Mouse (Mus musculus): ENCODE results near the gene Arhgap1. TPM values are rescaled to one million over a fixed set of nuclear protein-coding genes. Genes with fewer than 3 reads are reported as not detected.

Arhgap1 gene
- total RNA-seq, 2 experiments from 2014 or later = 8.3 to 52.0 TPM

DNA sequence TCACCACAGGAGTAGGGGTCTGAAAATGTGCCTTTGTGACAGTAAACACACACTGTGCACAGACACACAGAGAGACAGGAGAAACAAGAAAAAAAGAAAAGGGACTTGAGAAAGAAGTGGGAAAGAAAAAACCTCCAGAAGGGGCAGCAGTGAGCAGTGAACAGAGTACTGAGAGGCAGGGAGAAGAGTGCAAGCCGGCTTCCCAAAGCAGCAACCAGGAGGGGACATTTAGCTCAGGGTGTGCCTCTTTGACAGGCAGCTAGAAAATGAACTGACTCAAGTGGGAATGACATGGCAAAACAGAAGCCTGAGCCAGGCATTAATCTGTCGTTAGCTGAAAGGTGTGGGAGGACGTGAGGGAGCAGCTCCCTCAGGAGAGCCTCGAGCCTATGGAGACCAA lies 33.2 kb downstream of the Arhgap1 start:
- ATAC-seq (replicated peaks; ENCODE audit: low FRiP score, poor library complexity, severe bottlenecking) = no peak

DNA sequence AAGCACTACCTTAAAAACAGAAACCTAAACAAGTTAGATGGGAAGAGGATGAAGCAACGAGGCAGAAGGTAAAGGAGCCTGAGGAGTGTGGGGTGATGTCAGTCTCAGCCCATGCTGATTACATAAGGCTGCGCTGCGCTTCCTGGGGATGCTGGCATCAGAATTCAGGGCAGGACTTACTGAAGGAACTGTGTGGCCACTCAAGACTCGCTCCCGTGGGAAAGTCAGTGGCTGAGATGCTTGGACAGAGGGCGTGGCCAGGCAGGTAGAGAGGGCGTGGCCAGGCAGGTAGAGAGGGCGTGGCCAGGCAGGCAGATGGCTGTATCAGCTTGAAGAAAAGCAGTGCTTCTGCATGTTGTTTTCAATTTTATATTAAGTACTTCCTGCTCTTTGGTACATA lies 34.3 kb downstream of the Arhgap1 start:
- ATAC-seq (replicated peaks; ENCODE audit: low FRiP score, poor library complexity, severe bottlenecking) = no peak

DNA sequence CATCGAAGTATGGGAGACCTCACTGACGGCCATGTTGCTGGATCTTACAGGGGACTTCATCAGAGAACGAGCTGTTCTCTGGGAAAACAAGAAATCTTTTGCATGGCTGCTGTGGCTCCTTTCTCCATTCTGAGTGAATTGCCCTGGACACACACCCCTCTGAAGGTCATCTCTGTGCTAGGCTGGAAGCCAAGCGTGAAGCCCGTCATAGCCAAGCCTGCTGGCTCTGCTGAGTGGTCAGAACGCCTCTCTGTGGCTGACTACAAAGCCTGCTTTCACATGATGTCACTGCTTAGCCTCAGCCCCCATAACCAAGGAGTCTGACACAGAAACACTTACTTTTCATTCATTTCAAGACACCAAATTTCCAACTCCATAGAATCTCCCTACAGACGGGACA lies 39.8 kb downstream of the Arhgap1 start:
- no peak for ATAC-seq (replicated peaks; ENCODE audit: low FRiP score, poor library complexity, severe bottlenecking)

DNA sequence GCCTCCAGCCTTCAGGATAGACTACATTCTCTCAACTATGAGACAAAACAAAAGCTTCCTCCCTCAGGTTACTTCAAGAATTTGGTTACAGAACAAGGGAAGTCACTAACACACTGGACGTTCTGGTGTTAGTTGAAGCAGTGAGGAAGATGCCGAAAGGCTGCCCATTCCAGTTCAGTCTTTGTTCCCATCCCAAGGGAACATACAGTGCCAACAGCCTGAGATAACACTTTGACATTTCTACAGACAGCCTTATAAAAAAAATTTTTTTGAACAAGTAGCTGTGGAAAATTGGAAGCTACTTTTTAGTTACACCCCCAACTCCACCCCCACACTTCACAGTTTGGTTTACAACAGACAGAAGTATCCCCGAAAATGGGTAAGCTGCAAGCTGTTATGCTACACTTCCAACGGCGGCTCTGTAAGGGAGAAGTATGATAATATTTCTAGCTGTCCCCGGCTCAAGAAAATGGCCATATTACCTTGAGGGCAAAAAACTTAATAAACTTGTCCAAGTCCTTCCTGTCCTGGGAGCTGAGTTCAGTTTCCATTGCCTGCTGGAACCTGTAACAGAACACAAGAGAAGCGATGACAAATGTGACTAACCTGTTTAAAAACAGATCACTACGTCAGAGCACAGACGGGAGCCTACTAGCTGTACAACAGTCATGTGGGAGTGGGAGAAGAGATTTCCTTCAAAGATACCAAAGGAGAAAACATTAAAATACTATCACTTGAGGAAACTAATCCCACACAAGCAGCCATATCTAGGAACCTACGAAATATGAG lies 46.0 kb downstream of the Arhgap1 start:
- no peak for ATAC-seq (replicated peaks; ENCODE audit: low FRiP score, poor library complexity, severe bottlenecking)

DNA sequence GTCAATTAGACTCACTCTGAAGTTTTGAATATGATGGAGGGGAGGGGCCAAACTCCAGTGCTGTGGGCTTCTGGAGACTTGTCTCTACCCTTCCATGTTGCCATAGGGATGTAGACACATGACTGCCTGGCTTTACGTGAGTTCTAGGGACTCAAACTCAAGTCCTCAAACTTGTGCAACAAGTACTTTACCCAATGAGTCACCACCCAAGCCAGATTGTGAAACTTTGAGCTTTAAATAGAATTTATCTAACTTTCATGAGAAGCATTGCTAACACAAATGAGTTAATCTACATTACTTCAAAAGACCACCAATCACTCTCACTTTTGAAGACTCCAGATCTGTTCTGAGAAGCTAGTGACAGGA lies 46.5 kb downstream of the Arhgap1 start:
- ATAC-seq (replicated peaks; ENCODE audit: low FRiP score, poor library complexity, severe bottlenecking) = no peak

DNA sequence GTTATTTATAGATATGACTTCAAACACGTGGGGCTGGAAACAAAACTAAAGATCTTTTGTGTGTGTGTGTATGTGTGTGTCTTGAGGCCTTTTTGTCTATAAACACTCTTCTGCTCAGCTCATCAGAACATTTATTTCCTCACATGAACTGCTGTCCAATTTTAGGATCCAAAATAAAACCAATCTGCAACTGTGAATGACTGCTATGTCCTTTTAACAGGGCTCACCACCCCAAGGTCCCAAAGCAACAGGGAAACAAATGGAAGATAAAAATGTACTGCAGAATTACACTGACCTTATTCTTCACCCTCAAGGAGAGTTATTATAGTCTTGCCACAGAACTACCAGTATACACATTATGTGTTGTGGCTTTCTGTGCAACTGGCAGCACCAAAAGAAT lies 49.6 kb downstream of the Arhgap1 start:
- no peak for ATAC-seq (replicated peaks; ENCODE audit: low FRiP score, poor library complexity, severe bottlenecking)

DNA sequence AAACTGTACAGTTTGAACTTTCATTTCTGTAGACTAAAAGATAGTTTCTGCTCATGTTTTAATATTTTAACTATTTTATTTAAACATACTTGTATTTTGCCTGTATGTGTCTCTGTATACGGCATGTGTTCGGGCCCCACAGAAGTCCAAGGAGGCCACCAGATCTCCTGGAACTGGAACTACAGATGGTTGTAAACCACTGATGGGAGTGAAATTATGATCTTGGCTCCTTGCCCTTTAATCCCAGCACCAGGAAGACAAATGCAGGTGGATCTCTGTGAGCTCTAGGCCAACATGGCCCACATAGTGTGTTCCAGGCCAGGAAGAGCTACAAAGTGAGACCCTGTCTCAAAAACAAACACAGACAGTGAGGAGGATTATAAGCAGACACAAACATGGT lies 51.7 kb downstream of the Arhgap1 start:
- no peak for ATAC-seq (replicated peaks; ENCODE audit: low FRiP score, poor library complexity, severe bottlenecking)

DNA sequence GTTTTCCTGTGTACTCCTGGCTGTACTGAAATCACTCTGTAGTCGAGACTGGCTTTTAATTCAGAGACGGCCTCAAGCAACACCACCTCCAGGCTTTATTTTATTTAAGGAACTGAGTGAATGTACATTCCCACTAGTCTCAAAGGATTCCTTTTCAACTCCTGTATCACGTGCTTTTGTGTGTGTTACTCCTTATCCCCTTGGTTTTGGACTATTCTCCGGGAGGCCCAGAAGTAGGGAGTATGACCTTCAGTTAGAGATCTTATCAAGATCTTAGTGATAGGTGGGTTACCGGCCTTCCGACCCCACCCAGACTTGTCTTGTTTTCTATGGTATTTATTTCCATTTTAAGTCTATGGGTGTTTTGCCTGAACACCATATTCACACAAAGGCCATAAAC lies 56.1 kb downstream of the Arhgap1 start:
- no peak for ATAC-seq (replicated peaks; ENCODE audit: low FRiP score, poor library complexity, severe bottlenecking)

DNA sequence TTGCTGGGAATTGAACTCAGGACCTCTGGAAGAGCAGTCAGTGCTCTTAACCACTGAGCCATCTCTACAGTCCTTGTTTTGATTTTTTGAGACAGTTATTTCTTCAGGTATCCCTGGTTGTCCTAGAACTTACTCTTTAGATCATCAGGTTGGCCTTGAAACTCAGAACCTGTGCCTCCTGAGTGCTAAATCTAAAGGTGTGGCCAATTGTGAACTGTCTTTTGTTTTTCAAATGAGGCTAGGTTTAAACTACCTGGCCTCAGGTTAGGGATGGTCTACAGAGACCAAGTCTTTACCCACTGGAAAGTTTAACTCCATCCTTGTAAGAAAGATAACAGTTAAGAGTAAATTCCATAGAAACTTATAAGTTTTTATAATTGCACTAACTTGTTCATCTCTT lies 56.8 kb downstream of the Arhgap1 start:
- no peak for ATAC-seq (replicated peaks; ENCODE audit: low FRiP score, poor library complexity, severe bottlenecking)

DNA sequence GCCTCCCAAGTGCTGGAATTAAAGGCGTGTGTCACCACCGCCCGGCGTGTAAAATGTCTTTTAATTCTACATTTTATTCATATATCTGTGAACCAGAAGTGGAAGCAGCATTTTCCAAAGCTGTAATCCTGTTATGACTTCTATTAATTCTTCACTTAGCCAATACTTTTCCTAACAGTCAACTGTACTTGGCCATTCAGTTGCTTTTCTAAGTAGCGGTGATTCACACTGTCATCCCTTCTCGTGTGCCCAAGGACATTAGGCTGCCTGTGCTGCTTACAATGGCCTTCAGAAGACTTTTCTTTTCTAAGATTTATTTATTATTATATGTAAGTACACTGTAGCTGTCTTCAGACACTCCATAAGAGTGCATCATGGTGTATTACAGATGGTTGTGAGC lies 58.7 kb downstream of the Arhgap1 start:
- no peak for ATAC-seq (replicated peaks; ENCODE audit: low FRiP score, poor library complexity, severe bottlenecking)

DNA sequence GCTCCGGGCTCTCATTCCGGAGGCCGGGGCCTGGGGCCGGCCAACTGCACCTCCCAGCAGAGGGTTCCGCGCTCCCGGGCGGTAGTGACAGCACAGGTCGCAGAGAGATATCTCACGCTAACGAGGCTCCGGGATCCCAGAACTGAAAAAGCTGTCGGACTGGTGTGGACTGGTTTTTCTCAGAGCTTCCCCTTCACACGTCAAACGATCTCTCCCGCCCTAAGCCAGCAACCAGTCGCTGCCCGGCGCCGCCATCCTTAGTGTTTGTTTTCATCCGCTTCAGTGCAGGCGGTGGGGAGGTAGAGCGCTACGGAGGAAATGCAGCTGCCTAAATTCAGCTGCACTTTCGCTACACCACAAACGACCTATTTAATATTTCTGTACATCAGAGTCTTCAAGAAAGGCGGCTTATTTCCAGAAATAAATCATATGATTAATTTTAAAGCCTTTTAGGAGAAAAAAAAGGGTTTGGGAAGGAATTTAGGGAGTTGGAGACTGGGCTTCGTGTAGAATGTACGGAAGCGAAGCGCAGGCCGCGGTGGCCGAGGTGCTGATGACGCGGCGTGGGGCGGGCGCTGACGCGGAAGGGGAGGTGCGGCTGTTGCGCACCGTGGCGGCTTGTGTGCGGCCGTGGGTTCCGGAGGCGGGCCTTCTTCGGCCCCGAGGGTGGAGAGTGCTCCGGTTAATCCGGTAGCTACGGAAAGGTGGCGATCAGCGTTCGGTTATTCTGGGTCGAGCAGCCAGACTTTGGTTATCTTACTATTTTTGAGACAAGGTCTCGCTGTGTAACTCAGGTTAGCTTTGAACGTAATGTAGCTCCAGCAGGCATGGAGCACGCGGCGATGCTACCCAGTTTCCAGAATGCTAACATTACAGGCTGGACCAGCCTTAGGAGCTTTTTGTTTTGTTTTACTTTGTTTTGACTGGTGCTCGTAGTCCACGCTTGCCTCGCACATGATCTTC lies 60.9 kb downstream of the Arhgap1 start, which contains the start of the genes Atg13 and Harbi1:
Gene Atg13, minus strand, starts transcription at position 305 of the 963 bp plus-strand sequence.
Gene Harbi1, plus strand, starts transcription at position 581 of the 963 bp plus-strand sequence.
- peak; percentile 98 for ATAC-seq (replicated peaks; ENCODE audit: low FRiP score, poor library complexity, severe bottlenecking)

DNA sequence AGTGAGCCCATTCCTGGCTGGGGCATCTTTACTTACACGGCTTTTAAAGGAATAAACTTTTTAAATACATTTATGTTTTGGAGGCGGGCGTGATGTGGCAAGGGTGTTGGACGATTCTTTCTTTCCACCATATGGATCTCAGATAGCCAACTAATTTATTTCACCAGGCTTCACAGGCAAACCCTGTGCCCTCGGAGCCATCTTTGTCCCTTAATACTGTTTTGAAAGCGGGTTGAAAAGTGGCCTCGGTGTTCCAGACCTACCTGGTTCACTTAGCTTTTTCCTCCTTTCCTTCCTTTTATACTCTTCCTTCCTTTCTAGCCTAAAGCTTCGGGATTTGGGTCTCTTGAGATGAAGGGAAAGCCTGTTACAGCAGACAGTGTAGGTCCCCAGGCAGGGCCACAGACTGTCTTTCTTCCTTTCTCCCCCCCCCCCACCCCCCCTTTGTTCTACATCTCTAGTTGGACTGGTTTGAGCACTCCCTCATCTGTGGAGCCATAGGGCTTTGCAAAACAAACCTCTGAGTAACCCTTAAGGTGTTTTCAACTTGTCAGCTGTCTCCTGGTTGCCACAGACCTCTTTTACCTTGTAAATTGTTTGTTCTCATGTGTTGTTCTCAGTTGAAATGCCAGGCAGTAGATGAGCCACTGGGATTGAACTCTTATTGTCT lies 61.7 kb downstream of the Arhgap1 start:
- ATAC-seq (replicated peaks; ENCODE audit: low FRiP score, poor library complexity, severe bottlenecking) = peak; percentile 12; the same call in 1 of the 2 replicates

DNA sequence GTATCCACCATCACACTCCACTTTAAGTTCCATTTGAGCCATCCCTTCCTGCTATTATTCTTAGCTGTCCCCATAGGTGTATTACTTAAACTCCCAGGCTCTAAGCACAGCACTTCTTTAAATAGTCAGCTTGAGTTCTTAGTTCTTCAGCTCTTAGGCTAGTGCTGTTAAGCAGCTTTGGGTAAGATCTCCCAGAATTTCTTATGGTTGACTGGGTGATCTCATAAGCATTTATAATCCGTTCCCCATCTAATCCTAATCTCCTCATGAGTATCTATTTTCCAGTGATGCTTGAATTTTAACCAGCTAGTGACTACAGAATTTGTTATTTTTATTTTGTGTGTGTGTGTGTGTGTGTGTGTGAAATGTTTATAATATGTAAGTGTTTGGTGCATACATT lies 65.3 kb downstream of the Arhgap1 start:
- ATAC-seq (replicated peaks; ENCODE audit: low FRiP score, poor library complexity, severe bottlenecking) = no peak

DNA sequence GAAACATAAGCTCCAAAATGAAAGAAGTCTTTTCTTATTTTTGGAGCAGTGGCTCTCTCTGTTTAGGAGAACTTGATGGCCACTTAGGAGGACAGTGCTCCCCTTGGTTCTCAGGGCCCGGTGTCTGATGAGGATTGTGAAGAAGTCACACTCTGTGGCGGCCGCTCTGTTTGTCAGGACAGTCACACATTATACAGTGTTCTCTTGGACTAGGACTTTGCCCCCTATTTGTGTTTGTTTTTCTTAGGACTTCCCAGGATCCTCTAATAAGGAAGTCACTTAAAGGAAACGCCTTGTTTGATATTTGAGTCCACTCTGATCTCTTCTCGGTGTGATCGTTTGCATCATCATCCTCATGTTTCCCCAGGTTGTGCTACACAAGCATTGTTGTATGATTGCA lies 68.6 kb downstream of the Arhgap1 start:
- ATAC-seq (replicated peaks; ENCODE audit: low FRiP score, poor library complexity, severe bottlenecking) = no peak

Other genes with a start within 250 kb of the Arhgap1 start
- 1.4 and 3.8 TPM in 2 replicates for gene 1110051M20Rik, start 205.2 kb upstream of the Arhgap1 start, total RNA-seq (2015; ENCODE audit: low replicate concordance)
- 1.2 and 4.0 TPM in 2 replicates for gene 1110051M20Rik, start 205.2 kb upstream of the Arhgap1 start, total RNA-seq (2017; ENCODE audit: low replicate concordance)
- 0.42 and 1.1 TPM in 2 replicates for gene Lrp4, start 192.3 kb upstream of the Arhgap1 start, total RNA-seq (2015; ENCODE audit: low replicate concordance)
- 0.51 and 2.6 TPM in 2 replicates for gene Lrp4, start 192.3 kb upstream of the Arhgap1 start, total RNA-seq (2017; ENCODE audit: low replicate concordance)
- 165 and 210 TPM in 2 replicates for gene Ckap5, start 123.1 kb upstream of the Arhgap1 start, total RNA-seq (2015; ENCODE audit: low replicate concordance)
- gene Ckap5, start 123.1 kb upstream of the Arhgap1 start, total RNA-seq (2017; ENCODE audit: low replicate concordance) = 216 and 320 TPM in 2 replicates
- not detected in 2 replicates for gene F2, start 13.4 kb upstream of the Arhgap1 start, total RNA-seq (2015; ENCODE audit: low replicate concordance)
- 0.26 TPM in 1 of 2 replicates, not detected in the other for gene F2, start 13.4 kb upstream of the Arhgap1 start, total RNA-seq (2017; ENCODE audit: low replicate concordance)
- gene Zfp408, start 69 bp upstream of the Arhgap1 start, total RNA-seq (2015; ENCODE audit: low replicate concordance) = 5.0 and 10.1 TPM in 2 replicates
- 1.1 and 3.6 TPM in 2 replicates for gene Zfp408, start 69 bp upstream of the Arhgap1 start, total RNA-seq (2017; ENCODE audit: low replicate concordance)
- gene Atg13, start 60.7 kb downstream of the Arhgap1 start, total RNA-seq (2015; ENCODE audit: low replicate concordance) = 21.4 and 22.0 TPM in 2 replicates
- gene Atg13, start 60.7 kb downstream of the Arhgap1 start, total RNA-seq (2017; ENCODE audit: low replicate concordance) = 10.3 and 10.7 TPM in 2 replicates
- gene Harbi1, start 61.0 kb downstream of the Arhgap1 start, total RNA-seq (2015; ENCODE audit: low replicate concordance) = 0.84 TPM in 1 of 2 replicates, not detected in the other
- gene Harbi1, start 61.0 kb downstream of the Arhgap1 start, total RNA-seq (2017; ENCODE audit: low replicate concordance) = 0.15 and 1.8 TPM in 2 replicates
- gene Ambra1, start 80.3 kb downstream of the Arhgap1 start, total RNA-seq (2015; ENCODE audit: low replicate concordance) = 9.7 and 19.7 TPM in 2 replicates
- 20.7 and 28.4 TPM in 2 replicates for gene Ambra1, start 80.3 kb downstream of the Arhgap1 start, total RNA-seq (2017; ENCODE audit: low replicate concordance)

All from erythroid progenitor cell, adult 5-6 weeks (primary cell).